Mouse (Mus musculus) ES-Bruce4 (cell line): ENCODE measurements at regions not wholly inside any gene's neighbourhood (a gene's known extent, or its start where the extent isn't known, plus 50 kb on each side); places are given as distances from the start of the nearest gene placed in this dataset.
A peak's percentile ranks its signal among the peaks of the same experiment; 100 is the strongest.

Source experiments
- H3K27ac ChIP-seq: 2 replicates; pipeline ENCODE4 v1.5.1; 2012; ENCODE audit warnings: low read length, inconsistent platforms; ENCODE audit not compliant: insufficient read depth
- H3K27me3 ChIP-seq: 2 replicates; pipeline ENCODE4 v1.6.1; 2012; ENCODE audit warnings: mild to moderate bottlenecking, low read length, inconsistent platforms; ENCODE audit not compliant: control insufficient read depth, poor library complexity, insufficient read depth, severe bottlenecking
- H3K36me3 ChIP-seq: 2 replicates; pipeline ENCODE4 v1.6.1; 2012; ENCODE audit warnings: inconsistent platforms, mild to moderate bottlenecking, low read length, moderate library complexity; ENCODE audit not compliant: control insufficient read depth, poor library complexity, insufficient read depth, severe bottlenecking
- H3K4me1 ChIP-seq: one replicate; pipeline ENCODE4 v1.8.1; 2011; ENCODE audit warnings: low read length; ENCODE audit not compliant: control insufficient read depth, insufficient read depth
- H3K4me3 ChIP-seq: 2 replicates; pipeline ENCODE4 v1.5.1; 2011; ENCODE audit warnings: low read depth, mild to moderate bottlenecking, low read length
- H3K9ac ChIP-seq: 2 replicates; pipeline ENCODE4 v1.6.1; 2012; ENCODE audit warnings: low read depth, mild to moderate bottlenecking, inconsistent platforms; ENCODE audit not compliant: poor library complexity, severe bottlenecking
- H3K9me3 ChIP-seq: replicated peaks from 2 replicates; pipeline ENCODE4 v1.6.1; 2012; ENCODE audit warnings: mild to moderate bottlenecking, low read length, inconsistent platforms; ENCODE audit not compliant: control insufficient read depth, poor library complexity, insufficient read depth, severe bottlenecking
- CTCF ChIP-seq: IDR thresholded peaks from one replicate; pipeline ENCODE4 v1.8.1; 2011; ENCODE audit warnings: low read depth, low read length
- EP300 ChIP-seq: IDR thresholded peaks from 2 replicates; pipeline ENCODE4 v1.6.1; 2011; ENCODE audit warnings: low read depth, low read length; ENCODE audit not compliant: insufficient read depth
- POLR2A ChIP-seq: IDR thresholded peaks from one replicate; pipeline ENCODE4 v1.8.1; 2011; ENCODE audit warnings: low read length; ENCODE audit not compliant: insufficient read depth

DNA sequence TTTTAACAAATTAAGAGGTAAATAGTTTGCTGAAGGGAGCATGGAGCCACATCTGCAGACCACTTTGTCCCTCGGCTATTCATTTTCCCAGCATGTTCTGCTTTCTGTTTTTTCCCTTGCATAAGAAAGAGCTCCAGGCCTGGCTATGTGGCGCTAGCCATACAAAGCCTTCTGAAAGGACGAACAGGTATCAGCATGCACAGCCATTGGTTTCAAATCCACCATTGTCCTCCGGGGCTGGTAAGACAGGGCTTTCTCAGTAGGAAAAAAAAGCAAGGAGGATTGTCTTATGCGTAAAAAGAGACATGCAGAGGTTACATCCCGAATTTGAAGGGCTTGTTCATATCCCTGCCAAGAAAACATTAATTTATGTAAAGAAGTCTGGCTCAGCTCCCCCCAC, 464.8 kb upstream of the Mki67 start:
- no peak overlapping the region for H3K9ac ChIP-seq
- no peaks in the 10 kb centered on the region for H3K27me3 ChIP-seq
- no peak overlapping the region for H3K4me3 ChIP-seq
- H3K36me3 ChIP-seq = no peaks in the 10 kb centered on the region
- no peak for TF ChIP-seq POLR2A
- no peak for TF ChIP-seq EP300
- no peak for TF ChIP-seq CTCF
- H3K4me1 ChIP-seq = no peaks in the 10 kb centered on the region
- no peak overlapping the region for H3K27ac ChIP-seq
- H3K9me3 ChIP-seq = peaks cover 5% of the 10 kb centered on the region; the same call in 1 of the 2 replicates

GRCm38 (mm10) chr7:136182101-136182500, 465.9 kb upstream of the Mki67 start:
- H3K9ac ChIP-seq = no peak overlapping the region
- no peak for TF ChIP-seq POLR2A
- TF ChIP-seq EP300 = no peak
- no peak for TF ChIP-seq CTCF

DNA sequence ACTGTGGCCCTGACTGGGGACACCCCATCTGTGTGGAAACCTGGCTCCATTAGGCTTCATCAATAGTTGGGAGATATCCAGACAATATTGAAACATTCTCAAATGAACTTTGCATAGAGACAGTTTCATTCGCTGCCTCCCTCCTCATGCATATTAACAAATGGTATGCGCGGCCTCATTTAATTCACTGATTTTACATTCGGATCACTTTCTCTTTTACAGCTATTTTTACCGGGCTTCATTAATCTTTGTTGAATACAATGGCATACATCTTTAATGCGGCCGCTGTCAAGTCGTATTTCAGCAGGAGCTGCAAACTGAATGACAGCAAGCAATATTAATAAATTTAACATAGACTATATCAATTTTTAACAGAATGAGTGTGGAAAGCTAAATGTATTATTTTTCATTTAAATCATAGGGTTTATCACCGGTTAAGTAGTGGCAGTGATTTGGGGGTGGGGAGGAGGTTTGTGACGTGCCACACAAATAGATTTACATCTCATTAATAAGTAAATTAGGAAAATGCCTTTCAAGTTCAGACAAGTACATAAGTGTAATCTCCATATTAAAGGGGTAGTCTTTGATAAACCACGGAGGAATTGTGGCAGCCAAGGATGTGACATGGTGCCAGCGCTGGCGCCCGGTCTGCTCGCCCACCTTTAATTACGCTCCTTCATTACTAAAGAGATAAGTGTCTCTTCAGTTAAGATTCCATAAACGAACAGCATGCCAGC, 480.4 kb upstream of the Mki67 start:
- H3K9ac ChIP-seq = no peak overlapping the region
- no peak for TF ChIP-seq POLR2A
- TF ChIP-seq EP300 = no peak
- no peak for TF ChIP-seq CTCF
- H3K4me3 ChIP-seq = no peak overlapping the region
- no peaks in the 10 kb centered on the region for H3K36me3 ChIP-seq
- no peak overlapping the region for H3K27ac ChIP-seq
- no peaks in the 10 kb centered on the region for H3K27me3 ChIP-seq
- no peaks in the 10 kb centered on the region for H3K4me1 ChIP-seq
- H3K9me3 ChIP-seq = no peaks in the 10 kb centered on the region

More at GRCm38 (mm10) chr7:136182101-136182500, 465.9 kb upstream of the Mki67 start:
- Histone ChIP-seq H3K4me1 (no peaks in the 10 kb centered on the region), H3K36me3 (no peaks in the 10 kb centered on the region), H3K27ac (no peak overlapping the region), H3K4me3 (no peak overlapping the region), H3K9me3 (peaks cover 5% of the 10 kb centered on the region; the same call in 1 of the 2 replicates), H3K27me3 (no peaks in the 10 kb centered on the region)

DNA sequence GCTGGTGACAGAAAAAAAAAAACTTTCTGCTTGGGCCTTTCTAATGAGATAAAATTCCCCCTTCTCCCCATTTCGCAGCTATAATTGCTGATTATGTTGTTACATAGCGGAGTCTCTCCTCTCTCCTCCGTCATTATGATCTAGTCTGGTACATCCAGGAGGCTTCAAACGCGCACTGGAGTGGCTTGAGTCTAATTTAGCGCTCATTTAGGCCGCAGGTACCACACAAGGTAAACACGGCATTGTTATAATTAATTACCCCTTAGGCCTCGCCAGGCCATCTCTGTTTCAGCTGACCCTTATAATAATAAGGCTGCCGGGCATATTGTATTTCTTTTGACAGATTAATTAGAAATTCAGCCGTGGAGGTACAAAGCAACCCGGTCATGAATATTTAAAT, 492.7 kb upstream of the Mki67 start:
- H3K36me3 ChIP-seq = no peaks in the 10 kb centered on the region
- no peak for TF ChIP-seq EP300
- no peak for TF ChIP-seq CTCF
- TF ChIP-seq POLR2A = no peak
- no peaks in the 10 kb centered on the region for H3K27me3 ChIP-seq
- 0 out of 2 replicates have a peak overlapping the region, but pooled peaks have one; percentile 54 for H3K9ac ChIP-seq
- no peaks in the 10 kb centered on the region for H3K9me3 ChIP-seq
- H3K4me3 ChIP-seq = no peak overlapping the region
- H3K27ac ChIP-seq = no peak overlapping the region
- no peaks in the 10 kb centered on the region for H3K4me1 ChIP-seq

DNA sequence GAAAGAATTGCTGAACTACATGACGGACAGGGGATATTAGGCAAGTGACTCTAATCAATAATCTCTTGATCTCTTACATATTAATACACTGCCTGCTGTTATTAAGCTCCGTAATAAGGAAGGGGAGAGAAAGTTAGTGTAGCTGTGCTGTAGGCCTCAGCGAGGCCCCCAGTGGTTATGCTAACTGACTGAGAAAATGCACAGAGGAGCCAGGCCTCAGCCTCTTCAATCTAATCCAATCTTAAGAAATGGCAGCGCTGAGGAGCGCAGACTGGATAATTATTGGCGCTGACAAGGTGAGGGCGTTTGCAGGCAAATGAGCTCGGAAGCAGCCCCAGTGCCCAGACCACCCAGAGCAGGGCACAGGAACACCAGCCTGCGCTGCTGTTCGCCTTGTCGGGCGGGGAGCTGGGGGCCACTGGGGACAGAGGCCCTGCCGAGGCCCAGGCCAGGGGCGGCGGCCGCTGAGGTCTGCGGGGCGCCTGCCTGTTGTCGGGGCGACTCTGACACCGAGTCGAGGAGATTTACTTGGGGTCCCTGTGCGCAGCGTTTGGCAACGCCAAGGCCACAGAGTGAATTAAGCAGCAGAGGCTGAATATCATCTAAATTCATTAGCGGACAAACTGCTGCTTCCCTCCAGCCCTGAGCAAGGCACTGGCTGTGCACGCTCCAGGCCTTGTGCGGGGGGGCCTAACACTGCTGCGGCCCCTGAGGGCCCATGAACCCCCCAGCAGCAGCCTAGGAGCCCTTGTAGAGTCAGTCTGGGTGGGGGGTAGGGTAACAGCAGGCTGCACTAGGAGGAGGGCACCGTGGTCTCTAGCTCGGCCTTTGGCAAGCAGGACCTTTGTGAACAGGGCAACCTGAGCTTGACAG, 493.4 kb upstream of the Mki67 start:
- H3K36me3 ChIP-seq = no peaks in the 10 kb centered on the region
- no peaks in the 10 kb centered on the region for H3K27me3 ChIP-seq
- peak overlapping the region; percentile 54 for H3K9ac ChIP-seq
- no peaks in the 10 kb centered on the region for H3K9me3 ChIP-seq
- H3K4me3 ChIP-seq = peak overlapping the region; percentile 60
- TF ChIP-seq CTCF (no peak), POLR2A (no peak), EP300 (no peak)
- H3K27ac ChIP-seq = no peak overlapping the region
- no peaks in the 10 kb centered on the region for H3K4me1 ChIP-seq
